ENCODE assay signal across 8 mouse cellular contexts in genomic region chr5:90930546-90930945, GRCm38 (mm10). TPM values are rescaled to one million over a fixed set of nuclear protein-coding genes. Genes with fewer than 3 reads are reported as not detected.
DNase-seq lines count a peak whose midpoint lies in the region; ATAC-seq and TF ChIP-seq lines count a peak whose summit lies in the region.

No protein-coding gene starts in this region.

- H3K9ac ChIP-seq in heart, embryonic 16.5 days (ENCODE audit: low read length), result peak overlapping the region; percentile 97
- peak overlapping the region; percentile 99 for H3K9ac ChIP-seq in hindbrain, embryonic 13.5 days
- peak overlapping the region; percentile 89; the same call in 1 of the 2 replicates for H3K9ac ChIP-seq in midbrain, embryonic 11.5 days (ENCODE audit: low read length)

- H3K27me3 ChIP-seq in heart, embryonic 16.5 days (ENCODE audit: control insufficient read depth, insufficient read depth, low read length), result no peaks in the 10 kb centered on the region
- no peaks in the 10 kb centered on the region for H3K27me3 ChIP-seq in hindbrain, embryonic 13.5 days
- no peaks in the 10 kb centered on the region for H3K27me3 ChIP-seq in midbrain, embryonic 11.5 days (ENCODE audit: control insufficient read depth, insufficient read depth, low read length)

- no peak for TF ChIP-seq POLR2A in bone marrow, adult 2 months (IDR thresholded peaks at IDR 0.05; ENCODE audit: borderline replicate concordance, control insufficient read depth, low read depth, low read length)

- H3K4me3 ChIP-seq in heart, embryonic 16.5 days (ENCODE audit: low read length), result peak overlapping the region; percentile 85
- peak overlapping the region; percentile 63 for H3K4me3 ChIP-seq in bone marrow, adult 2 months (replicated peaks; ENCODE audit: control insufficient read depth, low read depth, low read length)
- H3K4me3 ChIP-seq in hindbrain, embryonic 13.5 days, result peak overlapping the region; percentile 75
- H3K4me3 ChIP-seq in midbrain, embryonic 11.5 days (ENCODE audit: low read depth, low read length), result peak overlapping the region; percentile 54

- H3K4me2 ChIP-seq in heart, embryonic 16.5 days (ENCODE audit: low read depth, low read length), result peak overlapping the region; percentile 69
- H3K4me2 ChIP-seq in hindbrain, embryonic 13.5 days, result peak overlapping the region; percentile 54
- peak overlapping the region; percentile 49 for H3K4me2 ChIP-seq in midbrain, embryonic 11.5 days

- no peak for DNase-seq in heart, adult 11 months
- DNase-seq in midbrain, embryonic 11.5 days (ENCODE audit: low spot score, missing footprints), result no peak
- no peak for DNase-seq in urinary bladder, postnatal 14 days (ENCODE audit: low spot score)
- DNase-seq in ovary, postnatal 10 days (ENCODE audit: low spot score), result no peak
- DNase-seq in adrenal gland, postnatal 4 days (ENCODE audit: low spot score in 2 of 2), result no peak

- WGBS in heart, embryonic 16.5 days, result 58% methylated on average over 2 of the region's 2 CpGs
- 64% methylated on average over 2 of the region's 2 CpGs for WGBS in bone marrow, adult 2 months
- WGBS in hindbrain, embryonic 13.5 days, result 47% methylated on average over 2 of the region's 2 CpGs
- WGBS in midbrain, embryonic 11.5 days, result 53% methylated on average over 2 of the region's 2 CpGs

- peak overlapping the region; percentile 96 for H3K27ac ChIP-seq in heart, embryonic 16.5 days (ENCODE audit: low read length)
- H3K27ac ChIP-seq in bone marrow, adult 2 months (ENCODE audit: control insufficient read depth, insufficient read depth, low read depth, low read length, poor library complexity), result no peak overlapping the region
- peak overlapping the region; percentile 99 for H3K27ac ChIP-seq in hindbrain, embryonic 13.5 days
- peak overlapping the region; percentile 88; the same call in 1 of the 2 replicates for H3K27ac ChIP-seq in midbrain, embryonic 11.5 days (ENCODE audit: low read depth, low read length)

- H3K4me1 ChIP-seq in heart, embryonic 16.5 days (ENCODE audit: control insufficient read depth, insufficient read depth, low read length), result peaks cover 11% of the 10 kb centered on the region
- no peaks in the 10 kb centered on the region for H3K4me1 ChIP-seq in bone marrow, adult 2 months (ENCODE audit: control insufficient read depth, insufficient read depth, low read length)
- H3K4me1 ChIP-seq in hindbrain, embryonic 13.5 days (replicated peaks), result peaks cover 17% of the 10 kb centered on the region
- H3K4me1 ChIP-seq in midbrain, embryonic 11.5 days (ENCODE audit: control insufficient read depth, insufficient read depth, low read length), result peaks cover 9% of the 10 kb centered on the region

- H3K36me3 ChIP-seq in heart, embryonic 16.5 days (ENCODE audit: control insufficient read depth, insufficient read depth), result peaks cover 2% of the 10 kb centered on the region; the same call in 1 of the 2 replicates
- peaks cover 5% of the 10 kb centered on the region; the same call in 1 of the 2 replicates for H3K36me3 ChIP-seq in hindbrain, embryonic 13.5 days
- peaks cover 3% of the 10 kb centered on the region; the same call in 1 of the 2 replicates for H3K36me3 ChIP-seq in midbrain, embryonic 11.5 days (ENCODE audit: control insufficient read depth, insufficient read depth, low read length)

- no peak for ATAC-seq in heart, embryonic 16.5 days (replicated peaks; ENCODE audit: extremely low read depth, insufficient read depth, low FRiP score)
- peak; percentile 19 for ATAC-seq in hindbrain, embryonic 13.5 days (ENCODE audit: low FRiP score)
- peak; percentile 15 for ATAC-seq in midbrain, embryonic 11.5 days (ENCODE audit: low FRiP score)

- H3K9me3 ChIP-seq in heart, embryonic 16.5 days (replicated peaks; ENCODE audit: control insufficient read depth, low read length), result no peaks in the 10 kb centered on the region
- H3K9me3 ChIP-seq in hindbrain, embryonic 13.5 days, result no peaks in the 10 kb centered on the region
- H3K9me3 ChIP-seq in midbrain, embryonic 11.5 days (ENCODE audit: control insufficient read depth, low read length), result no peaks in the 10 kb centered on the region

- TF ChIP-seq CTCF in bone marrow, adult 2 months (IDR thresholded peaks at IDR 0.05; ENCODE audit: control insufficient read depth, insufficient read depth, low read length), result no peak

RNA-seq across cellular contexts. Expression of gene Mthfd2l, which starts 0.4 kb away (rescaled TPM):
- polyA plus RNA-seq in heart, embryonic 16.5 days (2015; fragmentation: Nextera tagmentation; extraction: Ambion mirVana), result 24.2 and 25.2 TPM in 2 replicates
- polyA plus RNA-seq in bone marrow, adult 2 months (2011; ENCODE audit: insufficient read depth, insufficient read length, low replicate concordance, missing spikeins), result 3.4 and 4.1 TPM in 2 replicates
- polyA plus RNA-seq in hindbrain, embryonic 13.5 days (2015; fragmentation: Nextera tagmentation; extraction: Ambion mirVana), result 77.7 and 87.5 TPM in 2 replicates
- 105 and 107 TPM in 2 replicates for polyA plus RNA-seq in midbrain, embryonic 11.5 days (2014; fragmentation: Nextera tagmentation; extraction: Ambion mirVana)
- 10 to 100 TPM; 23.9 to 27.0 TPM for total RNA-seq in adrenal gland, postnatal 4 days (2021)

RNA-seq across cellular contexts. Expression of gene Cxcl2, which starts 26.9 kb away (rescaled TPM):
- polyA plus RNA-seq in heart, embryonic 16.5 days (2015; fragmentation: Nextera tagmentation; extraction: Ambion mirVana), result not detected in 2 replicates
- not detected in 2 replicates for polyA plus RNA-seq in bone marrow, adult 2 months (2011; ENCODE audit: insufficient read depth, insufficient read length, low replicate concordance, missing spikeins)
- not detected in 2 replicates for polyA plus RNA-seq in hindbrain, embryonic 13.5 days (2015; fragmentation: Nextera tagmentation; extraction: Ambion mirVana)
- not detected in 2 replicates for polyA plus RNA-seq in midbrain, embryonic 11.5 days (2014; fragmentation: Nextera tagmentation; extraction: Ambion mirVana)
- under 1 TPM; 0.37 to 0.76 TPM for total RNA-seq in adrenal gland, postnatal 4 days (2021)

RNA-seq across cellular contexts. Expression of gene Cxcl1, which starts 39.5 kb away (rescaled TPM):
- polyA plus RNA-seq in heart, embryonic 16.5 days (2015; fragmentation: Nextera tagmentation; extraction: Ambion mirVana), result 0.85 and 0.92 TPM in 2 replicates
- 1.6 TPM in 1 of 2 replicates, not detected in the other for polyA plus RNA-seq in bone marrow, adult 2 months (2011; ENCODE audit: insufficient read depth, insufficient read length, low replicate concordance, missing spikeins)
- 0.21 TPM in 1 of 2 replicates, not detected in the other for polyA plus RNA-seq in hindbrain, embryonic 13.5 days (2015; fragmentation: Nextera tagmentation; extraction: Ambion mirVana)
- not detected in 2 replicates for polyA plus RNA-seq in midbrain, embryonic 11.5 days (2014; fragmentation: Nextera tagmentation; extraction: Ambion mirVana)
- 1 to 10 TPM in 1 of 2 experiments, under 1 TPM in 1; 0.82 to 1.3 TPM for total RNA-seq in adrenal gland, postnatal 4 days (2021)
